Mouse (Mus musculus) lung, embryonic 16.5 days (tissue): ENCODE data around the gene Haus5. TPM values are rescaled to one million over a fixed set of nuclear protein-coding genes. Genes with fewer than 3 reads are reported as not detected.

Source experiments
- ATAC-seq: fragments of 200-750 bp; cut with Nextera tagmentation; 2 replicates; pipeline ENCODE4 v1.8.0; 2017; ENCODE audit warnings: low read depth, mild to moderate bottlenecking, moderate library complexity
- H3K27ac ChIP-seq: fragments of 300-500 bp; sonication (generic); 2 replicates; pipeline ENCODE4 v1.5.1; 2014; ENCODE audit warnings: mild to moderate bottlenecking, control low read depth, low read length
- H3K27me3 ChIP-seq: fragments of 300-500 bp; sonication (generic); 2 replicates; pipeline ENCODE4 v1.6.1; 2014; ENCODE audit warnings: low read depth, low read length, mixed read lengths; ENCODE audit not compliant: control insufficient read depth, insufficient read depth
- H3K36me3 ChIP-seq: fragments of 300-500 bp; sonication (generic); 2 replicates; pipeline ENCODE4 v1.6.1; 2014; ENCODE audit warnings: low read length; ENCODE audit not compliant: control insufficient read depth, insufficient read depth
- H3K4me1 ChIP-seq: fragments of 300-500 bp; sonication (generic); replicated peaks from 2 replicates; pipeline ENCODE4 v1.6.1; 2014; ENCODE audit warnings: low read length, mixed read lengths; ENCODE audit not compliant: control insufficient read depth, insufficient read depth
- H3K4me2 ChIP-seq: fragments of 300-500 bp; sonication (generic); 2 replicates; pipeline ENCODE4 v1.6.1; 2014; ENCODE audit warnings: low read depth, low read length, control low read depth
- H3K4me3 ChIP-seq: fragments of 300-500 bp; sonication (generic); 2 replicates; pipeline ENCODE4 v1.5.1; 2014; ENCODE audit warnings: mild to moderate bottlenecking, low read length, control low read depth
- H3K9ac ChIP-seq: fragments of 300-500 bp; sonication (generic); 2 replicates; pipeline ENCODE4 v1.6.1; 2014; ENCODE audit warnings: low read length, control low read depth
- H3K9me3 ChIP-seq: fragments of 300-500 bp; sonication (generic); 2 replicates; pipeline ENCODE4 v1.6.1; 2016; ENCODE audit warnings: low read length; ENCODE audit not compliant: control insufficient read depth
- WGBS: fragments of 180-500 bp; shearing (Covaris S2); extraction: QIAGEN DNeasy Blood & Tissue Kit; methylation state at CpG from one replicate; pipeline ENCODE4 v1.1.7; 2014; 5-methylcytosine and 5-hydroxymethylcytosine counted together
- polyA plus RNA-seq: library from polyadenylated mRNA; unstranded; fragments of >200 nt; fragmentation: Nextera tagmentation; extraction: Ambion mirVana; gene quantifications from 2 replicates; pipeline ENCODE4 v1.2.1, GENCODE M21; 2015

Gene Haus5
- polyA plus RNA-seq, 1 experiment from 2014 or later = 58.2 TPM

DNA sequence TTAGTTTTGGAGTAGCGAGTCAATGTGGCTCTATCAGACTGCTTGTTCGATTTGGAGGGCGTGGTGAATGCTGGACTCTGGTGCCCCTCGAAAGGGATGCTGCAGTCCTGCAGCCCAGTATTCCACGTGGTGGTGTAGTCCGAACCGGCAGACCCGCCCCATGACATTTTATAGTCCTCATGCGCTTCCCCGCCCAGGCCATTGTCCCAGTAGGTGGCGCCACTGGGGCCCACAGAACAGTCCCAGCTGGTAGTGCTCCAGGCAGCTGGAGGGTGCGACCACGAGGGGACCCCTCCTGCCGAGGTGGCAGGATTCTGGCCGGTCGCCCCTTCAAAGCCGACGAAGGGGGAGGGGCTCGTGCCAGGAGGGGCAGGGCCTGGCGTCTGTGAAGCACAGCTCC is 30.2 kb downstream of the Haus5 start:
- Histone ChIP-seq H3K36me3 (no peaks in the 10 kb centered on the region), H3K4me1 (no peaks in the 10 kb centered on the region; the same call in 1 of the 2 replicates), H3K27me3 (peaks cover 48% of the 10 kb centered on the region), H3K4me3 (peak overlapping the region; percentile 9; the same call in 1 of the 2 replicates), H3K9me3 (no peaks in the 10 kb centered on the region), H3K9ac (no peak overlapping the region), H3K27ac (no peak overlapping the region), H3K4me2 (peak overlapping the region; percentile 26)
- ATAC-seq = peak; percentile 70
- under 1% methylated on average over 20 of the region's 20 CpGs for WGBS

DNA sequence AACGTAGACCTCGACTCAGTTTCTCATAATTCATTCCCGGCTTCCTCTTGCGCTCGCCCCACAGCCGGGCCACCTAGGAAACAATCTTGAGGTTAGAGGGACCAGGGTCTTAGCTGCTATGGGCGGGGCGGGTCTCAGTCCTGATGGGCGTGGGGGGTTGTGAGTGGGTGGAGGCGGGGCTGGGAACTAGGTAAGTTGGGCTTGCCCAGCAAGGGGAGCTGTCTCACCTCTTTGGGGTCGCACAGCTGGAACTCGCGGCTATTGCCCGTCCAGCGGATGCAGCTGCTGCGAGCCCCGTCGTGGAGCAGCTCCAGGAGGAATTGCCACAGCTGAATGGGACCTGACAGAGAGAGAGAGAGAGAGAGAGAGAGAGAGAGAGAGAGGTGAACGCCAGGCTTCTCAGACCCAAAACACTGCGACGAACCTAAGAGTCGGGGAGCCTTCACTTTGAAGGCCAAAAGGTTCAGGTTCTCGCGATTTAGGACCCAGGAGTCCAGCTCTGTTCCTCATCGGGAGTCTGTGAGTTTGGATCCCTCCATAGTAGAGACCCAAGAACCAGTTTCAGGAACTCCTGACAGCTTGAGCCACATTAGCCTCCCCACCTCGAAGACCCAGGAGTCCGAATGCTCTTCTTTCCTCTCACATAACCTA is 30.9 kb downstream of the Haus5 start:
- WGBS = 3% methylated on average over 26 of the region's 27 CpGs
- no peak for ATAC-seq
- H3K4me1 ChIP-seq = no peaks in the 10 kb centered on the region; the same call in 1 of the 2 replicates
- peak overlapping the region; percentile 3; the same call in 1 of the 2 replicates for H3K4me3 ChIP-seq
- no peaks in the 10 kb centered on the region for H3K36me3 ChIP-seq
- H3K27ac ChIP-seq = no peak overlapping the region
- no peak overlapping the region for H3K4me2 ChIP-seq
- no peak overlapping the region for H3K9ac ChIP-seq
- no peaks in the 10 kb centered on the region for H3K9me3 ChIP-seq
- peaks cover 48% of the 10 kb centered on the region for H3K27me3 ChIP-seq

DNA sequence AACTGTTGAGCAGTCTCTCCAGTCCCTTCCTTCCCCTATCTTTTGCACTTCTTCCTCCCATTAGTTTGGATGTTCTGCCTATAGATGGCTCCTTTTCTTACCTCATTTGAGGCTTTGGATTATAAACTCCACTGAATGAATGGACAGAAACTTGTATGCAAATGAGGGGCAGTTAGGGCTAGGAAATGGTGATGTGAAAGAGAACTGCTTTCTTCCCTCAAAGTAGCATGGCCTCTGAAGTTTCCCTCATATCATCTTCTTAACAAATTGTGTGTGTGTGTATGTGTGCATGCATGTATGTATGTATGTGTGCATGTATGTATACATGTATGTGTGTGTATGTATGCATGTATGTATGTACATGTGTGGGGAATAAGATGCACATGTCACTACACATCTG is 35.8 kb downstream of the Haus5 start:
- H3K36me3 ChIP-seq = peaks cover 3% of the 10 kb centered on the region; the same call in 1 of the 2 replicates
- no peak overlapping the region for H3K27ac ChIP-seq
- H3K4me1 ChIP-seq = peaks cover 9% of the 10 kb centered on the region
- H3K27me3 ChIP-seq = peaks cover 20% of the 10 kb centered on the region
- H3K4me3 ChIP-seq = no peak overlapping the region
- no peak overlapping the region for H3K4me2 ChIP-seq
- H3K9me3 ChIP-seq = no peaks in the 10 kb centered on the region
- H3K9ac ChIP-seq = no peak overlapping the region
- ATAC-seq = no peak

DNA sequence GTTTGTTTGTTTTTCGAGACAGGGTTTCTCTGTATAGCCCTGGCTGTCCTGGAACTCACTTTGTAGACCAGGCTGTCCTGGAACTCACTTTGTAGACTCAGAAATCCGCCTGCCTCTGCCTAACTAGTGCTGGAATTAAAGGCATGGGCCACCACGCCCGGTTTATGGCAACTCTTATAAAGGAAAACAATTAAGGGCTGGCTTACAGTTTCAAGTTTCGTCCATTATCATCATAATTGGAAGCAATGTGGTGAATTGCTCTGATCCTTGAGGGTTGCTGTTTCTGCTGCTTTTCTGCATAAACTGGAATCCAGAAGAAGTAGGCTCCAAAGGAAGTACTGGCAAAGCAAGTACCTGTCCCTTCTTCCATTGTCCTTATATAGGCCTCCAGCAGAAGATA is 38.1 kb downstream of the Haus5 start:
- H3K9me3 ChIP-seq = no peaks in the 10 kb centered on the region
- 79% methylated on average over 5 of the region's 5 CpGs for WGBS
- no peak overlapping the region for H3K9ac ChIP-seq
- peaks cover 2% of the 10 kb centered on the region; the same call in 1 of the 2 replicates for H3K27me3 ChIP-seq
- peak overlapping the region; percentile 62; the same call in 1 of the 2 replicates for H3K4me2 ChIP-seq
- H3K36me3 ChIP-seq = peaks cover 25% of the 10 kb centered on the region
- no peak overlapping the region for H3K4me3 ChIP-seq
- no peak overlapping the region for H3K27ac ChIP-seq
- H3K4me1 ChIP-seq = peaks cover 9% of the 10 kb centered on the region
- no peak for ATAC-seq

DNA sequence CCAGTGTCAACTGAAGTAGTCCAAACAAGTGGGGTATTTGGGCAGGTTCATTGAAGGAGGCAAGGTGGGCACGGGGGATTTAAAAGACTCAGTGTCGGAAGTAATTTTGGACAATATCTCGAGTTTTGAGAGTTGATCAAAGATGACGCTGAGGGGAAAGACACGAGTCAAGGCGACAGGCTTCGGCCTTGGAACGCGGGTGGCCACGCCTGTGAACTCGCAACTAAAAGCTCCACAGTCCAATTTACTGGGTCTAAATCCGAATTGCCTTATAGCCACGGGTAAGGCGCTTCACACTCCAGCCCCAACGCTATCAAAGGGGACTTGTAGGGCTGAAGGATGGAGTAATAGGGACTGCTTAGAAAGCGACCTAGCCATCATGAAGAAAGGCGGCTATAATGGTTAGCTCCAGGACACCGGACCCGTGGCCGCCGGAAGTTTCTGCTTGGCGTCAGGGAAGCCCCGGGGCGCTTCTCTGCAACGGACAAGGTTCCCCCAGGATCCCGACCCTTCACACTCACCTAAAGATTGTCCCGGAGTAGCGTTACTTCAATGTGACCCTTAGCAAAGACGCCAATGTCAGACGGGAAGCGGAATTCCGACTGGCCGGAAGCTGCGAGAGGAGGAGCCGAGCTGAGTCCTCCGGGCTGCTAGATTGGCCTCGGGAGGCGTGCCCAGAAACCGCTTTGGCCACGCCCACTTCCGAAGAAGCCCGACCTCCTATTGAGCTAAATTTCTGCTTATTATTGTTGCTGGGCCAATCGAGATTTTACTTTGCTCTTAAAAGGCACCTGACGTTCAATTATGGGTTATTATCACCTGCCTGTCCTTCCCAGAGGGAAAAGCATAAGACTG is 39.0 kb downstream of the Haus5 start, which contains the start of gene Cox6b1:
Gene Cox6b1, minus strand, starts transcription at position 622 of the 855 bp plus-strand sequence.
- Histone ChIP-seq H3K4me3 (peak within 1 kb of the TSS; percentile 79), H3K9me3 (no peaks in the 10 kb centered on the region), H3K27me3 (no peaks in the 10 kb centered on the region), H3K4me2 (peak within 1 kb of the TSS; percentile 86), H3K36me3 (peaks cover 25% of the 10 kb centered on the region), H3K4me1 (peaks cover 9% of the 10 kb centered on the region), H3K9ac (peak within 1 kb of the TSS; percentile 85), H3K27ac (0 out of 2 replicates have a peak within 1 kb of the TSS, but pooled peaks have one; percentile 20)
- 1% methylated on average over 44 of the region's 44 CpGs for WGBS
- ATAC-seq = peak; percentile 96

DNA sequence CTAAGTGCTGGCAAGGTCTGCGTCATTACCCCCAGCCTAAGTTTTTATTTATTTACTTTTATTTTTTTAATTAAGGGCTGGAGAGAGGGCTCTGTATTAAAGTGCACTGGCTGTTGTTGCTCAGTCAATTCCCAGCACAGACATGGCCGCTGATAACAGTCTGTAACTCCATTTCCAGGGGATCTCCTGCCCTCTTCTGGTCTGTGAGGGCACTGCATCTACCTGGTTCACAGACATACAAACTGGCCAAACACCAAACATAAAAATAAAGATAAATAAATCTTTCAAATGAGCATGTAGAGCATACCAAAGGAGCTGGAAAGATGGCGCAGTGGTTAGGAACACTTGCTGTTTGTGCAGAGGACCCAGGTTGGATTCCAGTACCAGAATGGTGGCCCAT is 45.6 kb downstream of the Haus5 start:
- Histone ChIP-seq H3K27me3 (no peaks in the 10 kb centered on the region), H3K9ac (no peak overlapping the region), H3K36me3 (peaks cover 44% of the 10 kb centered on the region), H3K9me3 (no peaks in the 10 kb centered on the region), H3K4me3 (no peak overlapping the region), H3K27ac (no peak overlapping the region), H3K4me1 (no peaks in the 10 kb centered on the region), H3K4me2 (no peak overlapping the region)
- no peak for ATAC-seq
- 88% methylated on average over 3 of the region's 3 CpGs for WGBS

DNA sequence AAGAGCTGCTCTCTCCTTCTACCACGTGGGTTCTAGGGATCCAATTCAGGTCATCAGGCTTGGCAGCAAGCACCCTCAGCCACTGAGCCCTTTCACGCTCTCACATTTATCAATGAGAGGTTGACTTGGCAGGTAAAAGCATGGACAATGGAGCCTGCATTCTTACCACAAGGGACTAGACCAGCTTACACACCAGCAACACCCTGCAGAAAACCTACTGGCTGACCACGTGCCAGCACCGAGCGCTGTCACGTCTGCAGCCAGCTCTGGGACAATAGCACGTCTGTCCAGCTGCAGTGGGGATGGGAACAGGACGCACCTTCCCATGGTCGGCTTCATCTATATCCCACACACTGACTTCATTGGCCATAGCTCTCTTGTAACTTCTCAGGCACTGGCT is 46.1 kb downstream of the Haus5 start:
- no peak overlapping the region for H3K9ac ChIP-seq
- no peaks in the 10 kb centered on the region for H3K27me3 ChIP-seq
- H3K27ac ChIP-seq = no peak overlapping the region
- no peak for ATAC-seq
- peaks cover 39% of the 10 kb centered on the region for H3K36me3 ChIP-seq
- H3K4me1 ChIP-seq = no peaks in the 10 kb centered on the region
- no peak overlapping the region for H3K4me3 ChIP-seq
- WGBS = 91% methylated on average over 9 of the region's 9 CpGs
- H3K9me3 ChIP-seq = no peaks in the 10 kb centered on the region
- H3K4me2 ChIP-seq = no peak overlapping the region

DNA sequence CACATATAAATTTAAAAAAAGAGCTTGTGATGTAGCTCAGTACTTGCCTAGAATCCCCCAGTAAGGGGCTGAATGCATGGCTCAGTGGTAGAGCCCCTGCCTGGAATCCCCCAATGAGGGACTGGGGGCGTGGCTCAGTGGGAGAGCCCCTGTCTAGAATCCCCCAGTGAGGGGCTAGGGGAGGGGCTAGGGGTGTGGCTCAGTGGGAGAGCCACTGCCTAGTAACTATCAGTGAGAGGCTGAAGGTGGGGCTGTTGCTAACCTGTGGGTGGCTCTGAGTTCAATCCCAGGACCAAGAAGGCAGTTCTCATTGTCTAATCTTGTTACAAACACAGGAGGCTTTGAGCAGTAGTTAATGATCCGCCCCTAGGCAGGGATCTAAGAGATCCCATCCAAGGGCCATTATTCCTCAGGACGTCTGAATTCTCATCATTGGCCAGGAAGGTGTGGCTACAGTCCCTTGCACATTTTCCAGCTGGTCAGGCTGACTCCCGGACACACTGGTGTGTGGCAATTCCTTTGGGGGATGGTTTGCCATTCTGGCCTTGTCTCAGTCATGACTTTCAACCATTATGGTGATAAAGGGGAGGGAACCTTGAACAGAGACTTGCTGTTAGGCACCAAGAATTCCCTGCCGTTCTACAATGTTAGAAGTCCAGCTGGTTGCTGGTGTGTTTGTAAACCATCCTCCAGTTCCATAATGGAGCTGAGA is 49.6 kb downstream of the Haus5 start:
- Histone ChIP-seq H3K4me2 (no peak overlapping the region), H3K4me3 (no peak overlapping the region), H3K4me1 (no peaks in the 10 kb centered on the region), H3K36me3 (peaks cover 21% of the 10 kb centered on the region), H3K27me3 (no peaks in the 10 kb centered on the region), H3K27ac (no peak overlapping the region), H3K9me3 (no peaks in the 10 kb centered on the region), H3K9ac (no peak overlapping the region)
- peak; percentile 41; the same call in 1 of the 2 replicates for ATAC-seq
- 50% methylated on average over 5 of the region's 5 CpGs for WGBS

DNA sequence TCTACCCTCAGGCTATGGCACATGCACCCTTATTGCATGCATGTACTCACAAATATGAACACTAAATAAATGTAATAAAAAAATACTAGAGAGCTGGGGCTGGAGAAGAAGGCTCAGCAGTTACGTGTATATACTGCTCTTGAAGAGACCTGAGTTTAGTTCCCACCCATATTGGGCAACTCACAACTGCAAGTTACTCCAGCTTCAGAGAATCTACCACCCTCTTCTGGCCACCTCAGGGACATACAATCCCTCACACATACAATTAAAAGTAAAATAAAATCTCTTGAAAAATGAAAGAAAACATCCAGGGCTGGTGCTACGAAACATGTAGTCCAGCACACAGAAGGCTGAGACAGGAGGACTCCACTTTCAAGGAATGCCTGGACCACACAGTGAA is 50.3 kb downstream of the Haus5 start:
- Histone ChIP-seq H3K27ac (no peak overlapping the region), H3K4me2 (no peak overlapping the region), H3K27me3 (no peaks in the 10 kb centered on the region), H3K4me3 (no peak overlapping the region), H3K4me1 (no peaks in the 10 kb centered on the region), H3K36me3 (peaks cover 19% of the 10 kb centered on the region), H3K9me3 (no peaks in the 10 kb centered on the region), H3K9ac (no peak overlapping the region)
- no peak for ATAC-seq
- WGBS = 59% methylated on average over 2 of the region's 2 CpGs
